Comparison of ENCODE assay signal across 8 mouse cellular contexts in genomic region chr12:73786909-73787308, GRCm38 (mm10).
DNase-seq lines count a peak whose midpoint lies in the region; ATAC-seq and TF ChIP-seq lines count a peak whose summit lies in the region.

No protein-coding gene starts in this region.

- no peak for TF ChIP-seq CTCF in heart, postnatal 0 days (IDR thresholded peaks at IDR 0.05; ENCODE audit: low read depth)
- no peak for TF ChIP-seq CTCF in lung, adult 2 months (IDR thresholded peaks at IDR 0.05; ENCODE audit: insufficient read depth, low read length)

- H3K27me3 ChIP-seq in heart, embryonic 11.5 days (ENCODE audit: control insufficient read depth, insufficient read depth, low read length), result no peaks in the 10 kb centered on the region
- H3K27me3 ChIP-seq in heart, postnatal 0 days (ENCODE audit: control insufficient read depth, insufficient read depth, low read length), result no peaks in the 10 kb centered on the region

- WGBS in heart, embryonic 11.5 days (ENCODE audit: insufficient replicate concordance), result 76% methylated on average over 8 of the region's 8 CpGs
- WGBS in heart, postnatal 0 days, result 25% methylated on average over 8 of the region's 8 CpGs
- WGBS in lung, adult 2 months, result 44% methylated on average over 8 of the region's 8 CpGs

- H3K27ac ChIP-seq in heart, embryonic 11.5 days (ENCODE audit: low read depth, low read length), result no peak overlapping the region
- H3K27ac ChIP-seq in heart, postnatal 0 days (ENCODE audit: low read depth), result peak overlapping the region; percentile 70

- no peak overlapping the region for H3K4me2 ChIP-seq in heart, embryonic 11.5 days
- H3K4me2 ChIP-seq in heart, postnatal 0 days (ENCODE audit: low read depth, low read length), result no peak overlapping the region

- peaks cover 37% of the 10 kb centered on the region for H3K4me1 ChIP-seq in heart, embryonic 11.5 days (ENCODE audit: control insufficient read depth, insufficient read depth, low read length)
- peaks cover 62% of the 10 kb centered on the region for H3K4me1 ChIP-seq in heart, postnatal 0 days (ENCODE audit: control insufficient read depth, insufficient read depth)
- peaks cover 5% of the 10 kb centered on the region; the same call in 1 of the 2 replicates for H3K4me1 ChIP-seq in lung, adult 2 months (ENCODE audit: control insufficient read depth, insufficient read depth, low read length)

- H3K36me3 ChIP-seq in heart, embryonic 11.5 days (ENCODE audit: control insufficient read depth, insufficient read depth, low read length), result no peaks in the 10 kb centered on the region
- H3K36me3 ChIP-seq in heart, postnatal 0 days (replicated peaks; ENCODE audit: control insufficient read depth, insufficient read depth, low read length), result no peaks in the 10 kb centered on the region

- TF ChIP-seq POLR2A in lung, adult 2 months (IDR thresholded peaks at IDR 0.05; ENCODE audit: borderline replicate concordance, extremely low read depth, low read depth, low read length), result no peak

- DNase-seq in heart, adult 11 months, result peak; percentile 98
- peak; percentile 97 for DNase-seq in NIH3T3 (ENCODE audit: low read depth)
- peak; percentile 43 to 78 for DNase-seq in cerebellum, postnatal 4 days (ENCODE audit: low spot score in 2 of 2)
- DNase-seq in heart, postnatal 0 days (ENCODE audit: low spot score), result peak; percentile 87
- peak; percentile 29 for DNase-seq in lung, adult 2 months
- no peak for DNase-seq in thymus, postnatal 25 days
- DNase-seq in thymus, postnatal 14 days, result no peak

- no peaks in the 10 kb centered on the region for H3K9me3 ChIP-seq in heart, embryonic 11.5 days (replicated peaks; ENCODE audit: control insufficient read depth, low read length)
- no peaks in the 10 kb centered on the region for H3K9me3 ChIP-seq in heart, postnatal 0 days (replicated peaks; ENCODE audit: control insufficient read depth, low read length)

- H3K4me3 ChIP-seq in heart, embryonic 11.5 days (ENCODE audit: low read depth, low read length), result no peak overlapping the region
- no peak overlapping the region for H3K4me3 ChIP-seq in heart, postnatal 0 days (ENCODE audit: low read depth, low read length)
- no peak overlapping the region for H3K4me3 ChIP-seq in lung, adult 2 months (replicated peaks; ENCODE audit: extremely low read depth, low read depth, low read length)

- no peak overlapping the region for H3K9ac ChIP-seq in heart, embryonic 11.5 days (ENCODE audit: low read depth, low read length)
- no peak overlapping the region for H3K9ac ChIP-seq in heart, postnatal 0 days (replicated peaks; ENCODE audit: low read depth, low read length)

- TF ChIP-seq EP300 in heart, postnatal 0 days (IDR thresholded peaks at IDR 0.05; ENCODE audit: low read depth), result 0 out of 2 replicates have a peak, but pooled peaks have one; percentile 43

- ATAC-seq in heart, embryonic 11.5 days (replicated peaks; ENCODE audit: insufficient number of reproducible peaks, low FRiP score, low TSS enrichment), result no peak
- ATAC-seq in heart, postnatal 0 days (ENCODE audit: insufficient read depth, low read depth), result peak; percentile 88

Comparison
In these comparisons a context has a peak if more than half of its experiments do, and no peak if none do; other contexts are left out.
1. DNase-seq: peak in heart, adult 11 months (single experiment), NIH3T3 (single experiment), cerebellum, postnatal 4 days (2 of 2), heart, postnatal 0 days (single experiment) and lung, adult 2 months (single experiment); none in thymus, postnatal 25 days (single experiment) and thymus, postnatal 14 days (single experiment).